In the genomic region with DNA sequence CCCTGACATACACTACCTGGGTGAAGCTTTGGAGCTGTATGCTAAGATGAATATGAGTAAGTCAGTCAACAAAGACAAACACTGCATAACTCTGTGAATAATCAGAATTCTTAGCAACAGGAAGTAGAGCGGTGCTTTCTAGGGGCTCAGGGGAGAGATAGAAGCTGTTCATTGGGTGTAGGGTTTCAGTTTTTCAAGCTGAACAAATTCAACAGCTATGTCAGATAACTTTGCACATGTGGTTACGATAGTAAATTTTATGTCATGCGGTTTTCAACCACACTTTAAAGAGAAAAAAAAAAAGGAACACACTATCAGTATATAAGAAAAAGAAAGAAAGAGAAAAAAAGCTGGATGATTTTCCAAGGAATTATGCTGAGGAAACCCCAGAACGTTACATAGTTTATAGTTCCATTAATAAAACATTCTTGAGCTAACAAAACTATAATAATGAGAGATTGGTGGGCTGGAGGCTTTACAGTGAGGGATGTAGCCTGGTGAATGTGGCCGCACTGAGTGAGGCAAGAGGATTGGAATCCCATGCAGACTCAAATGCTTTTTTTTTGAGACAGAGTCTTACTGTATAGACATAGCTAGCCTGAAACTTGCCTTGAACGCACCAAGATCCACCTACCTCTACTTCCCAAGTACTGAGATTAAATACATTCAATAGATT, we compare ENCODE assay signal across 28 mouse cellular contexts. TPM values are rescaled to one million over a fixed set of nuclear protein-coding genes. Genes with fewer than 3 reads are reported as not detected.
A peak's percentile ranks its signal among the peaks of the same experiment; 100 is the strongest.
DNase-seq lines count a peak whose midpoint lies in the region; ATAC-seq lines count a peak whose summit lies in the region.
"Had no signal": no experiment of that assay in that cellular context is flagged by ENCODE, and none has a peak within 500 bp of the region (broad histone marks: within the 10 kb centered on the region; RNA-seq: fewer than 3 reads in every experiment).

No protein-coding gene starts in this region.

- peak; percentile 24; the same call in 1 of the 2 replicates for ATAC-seq in limb, embryonic 12.5 days (ENCODE audit: insufficient number of reproducible peaks, insufficient read depth, low FRiP score, low TSS enrichment, low read depth)
- peak; percentile 84 to 95 for ATAC-seq in hematopoietic stem cell, adult 5-6 weeks (replicated peaks in 1 of 2; ENCODE audit: insufficient read depth in 1 of 2, low FRiP score in 2 of 2, low TSS enrichment in 1 of 2, low read depth in 1 of 2, poor library complexity in 2 of 2, severe bottlenecking in 2 of 2)
- ATAC-seq: inflammation-experienced regulatory T-cells, adult 6 months; Patski had no signal

- H3K4me3 ChIP-seq in limb, embryonic 12.5 days (replicated peaks), result no peak overlapping the region
- no peak overlapping the region for H3K4me3 ChIP-seq in limb, embryonic 10.5 days
- H3K4me3 ChIP-seq: erythroblast, embryonic 14.5 days; forebrain, embryonic 12.5 days; heart, embryonic 12.5 days; hindbrain, embryonic 13.5 days; megakaryocyte, embryonic 14.5 days; neural tube, embryonic 12.5 days had no signal

- WGBS in limb, embryonic 12.5 days, result 70% methylated on average over 6 of the region's 6 CpGs
- 92% methylated on average over 6 of the region's 6 CpGs for WGBS in limb, embryonic 10.5 days

- no peaks in the 10 kb centered on the region for H3K27me3 ChIP-seq in limb, embryonic 12.5 days
- H3K27me3 ChIP-seq in limb, embryonic 10.5 days (ENCODE audit: low read depth, poor library complexity, severe bottlenecking), result no peaks in the 10 kb centered on the region
- H3K27me3 ChIP-seq: forebrain, embryonic 12.5 days; heart, embryonic 12.5 days; hindbrain, embryonic 13.5 days; megakaryocyte, embryonic 14.5 days; neural tube, embryonic 12.5 days; Patski had no signal

- H3K36me3 ChIP-seq in limb, embryonic 12.5 days, result no peaks in the 10 kb centered on the region
- H3K36me3 ChIP-seq in limb, embryonic 10.5 days, result no peaks in the 10 kb centered on the region
- H3K36me3 ChIP-seq: forebrain, embryonic 12.5 days; hindbrain, embryonic 13.5 days; neural tube, embryonic 12.5 days had no signal

- H3K4me2 ChIP-seq in limb, embryonic 12.5 days, result no peak overlapping the region
- H3K4me2 ChIP-seq: forebrain, embryonic 12.5 days; heart, embryonic 12.5 days; hindbrain, embryonic 13.5 days; neural tube, embryonic 12.5 days had no signal

- H3K4me1 ChIP-seq in limb, embryonic 12.5 days (replicated peaks), result peaks cover 9% of the 10 kb centered on the region
- H3K4me1 ChIP-seq in limb, embryonic 10.5 days, result peaks cover 6% of the 10 kb centered on the region; the same call in 1 of the 2 replicates

- H3K9ac ChIP-seq in limb, embryonic 12.5 days (replicated peaks), result no peak overlapping the region
- H3K9ac ChIP-seq: forebrain, embryonic 12.5 days; heart, embryonic 12.5 days; hindbrain, embryonic 13.5 days; neural tube, embryonic 12.5 days had no signal

- no peak for DNase-seq in limb, embryonic 10.5 days (ENCODE audit: low spot score)
- DNase-seq in NIH3T3 (ENCODE audit: low read depth), result peak; percentile 44
- DNase-seq in spleen, postnatal 10 days (ENCODE audit: low spot score in 2 of 2), result no peak
- no peak for DNase-seq in spleen, postnatal 4 days (ENCODE audit: low spot score in 2 of 2)
- DNase-seq in left cerebral cortex, adult 18-20 months (ENCODE audit: low spot score in 2 of 2), result no peak
- DNase-seq: adrenal gland, adult 2 months; cerebellum, adult 11 months; cerebellum, adult 9-11 months; kidney, adult 8-10 months; kidney, postnatal 25 days; lung, adult 18-20 months; midbrain, embryonic 14.5 days; right cerebral cortex, postnatal 14 days; thymus, postnatal 25 days had no signal

- H3K9me3 ChIP-seq in limb, embryonic 12.5 days, result no peaks in the 10 kb centered on the region
- no peaks in the 10 kb centered on the region for H3K9me3 ChIP-seq in limb, embryonic 10.5 days (replicated peaks)
- H3K9me3 ChIP-seq: forebrain, embryonic 12.5 days; heart, embryonic 12.5 days; hindbrain, embryonic 13.5 days; megakaryocyte, embryonic 14.5 days; neural tube, embryonic 12.5 days had no signal

- H3K27ac ChIP-seq in limb, embryonic 12.5 days, result no peak overlapping the region
- no peak overlapping the region for H3K27ac ChIP-seq in limb, embryonic 10.5 days
- H3K27ac ChIP-seq: forebrain, embryonic 12.5 days; hindbrain, embryonic 13.5 days; neural tube, embryonic 12.5 days had no signal

RNA-seq across cellular contexts. Expression of gene Pdlim1, which starts 33.3 kb away (rescaled TPM):
- polyA plus RNA-seq in limb, embryonic 12.5 days (2016; fragmentation: Nextera tagmentation; extraction: Ambion mirVana), result 89.9 and 92.1 TPM in 2 replicates
- polyA plus RNA-seq in limb, embryonic 10.5 days (2016; fragmentation: Nextera tagmentation; extraction: Ambion mirVana), result 63.2 and 63.7 TPM in 2 replicates
- total RNA-seq in hematopoietic stem cell, adult 5-6 weeks (2017), result 43.7 and 59.8 TPM in 2 replicates
- total RNA-seq in left cerebral cortex, adult 18-20 months (2021), result 10 to 100 TPM; 22.7 to 25.0 TPM

RNA-seq across cellular contexts. Expression of gene Cyp2c70, which starts 51.2 kb away (rescaled TPM):
- not detected in 2 replicates for polyA plus RNA-seq in limb, embryonic 12.5 days (2016; fragmentation: Nextera tagmentation; extraction: Ambion mirVana)
- not detected in 2 replicates for polyA plus RNA-seq in limb, embryonic 10.5 days (2016; fragmentation: Nextera tagmentation; extraction: Ambion mirVana)
- total RNA-seq in hematopoietic stem cell, adult 5-6 weeks (2017), result not detected in 2 replicates
- 1 to 10 TPM; 1.0 to 1.4 TPM for total RNA-seq in left cerebral cortex, adult 18-20 months (2021)
- polyA plus RNA-seq: adrenal gland, adult 2 months; cortical plate, adult 2 months; embryonic facial prominence, embryonic 11.5 days; erythroblast, embryonic 14.5 days; forebrain, embryonic 12.5 days; frontal cortex, adult 2 months; heart, embryonic 12.5 days; hindbrain, embryonic 13.5 days; inflammation-experienced regulatory T-cells, adult 6 months; midbrain, embryonic 14.5 days; neural tube, embryonic 12.5 days; Patski; testis, adult 2 months had no signal
